Mouse (Mus musculus) lung, postnatal 0 days (tissue): Measurements from ENCODE around the gene Rps6ka1.

Experiments
- CTCF ChIP-seq: IDR thresholded peaks from 2 replicates; pipeline ENCODE4 v1.5.1; 2016; ENCODE audit warnings: antibody characterized with exemption, mild to moderate bottlenecking
- EP300 ChIP-seq: IDR thresholded peaks from 2 replicates; pipeline ENCODE4 v1.6.1; 2016; ENCODE audit warnings: antibody characterized with exemption, mild to moderate bottlenecking, control low read depth

DNA sequence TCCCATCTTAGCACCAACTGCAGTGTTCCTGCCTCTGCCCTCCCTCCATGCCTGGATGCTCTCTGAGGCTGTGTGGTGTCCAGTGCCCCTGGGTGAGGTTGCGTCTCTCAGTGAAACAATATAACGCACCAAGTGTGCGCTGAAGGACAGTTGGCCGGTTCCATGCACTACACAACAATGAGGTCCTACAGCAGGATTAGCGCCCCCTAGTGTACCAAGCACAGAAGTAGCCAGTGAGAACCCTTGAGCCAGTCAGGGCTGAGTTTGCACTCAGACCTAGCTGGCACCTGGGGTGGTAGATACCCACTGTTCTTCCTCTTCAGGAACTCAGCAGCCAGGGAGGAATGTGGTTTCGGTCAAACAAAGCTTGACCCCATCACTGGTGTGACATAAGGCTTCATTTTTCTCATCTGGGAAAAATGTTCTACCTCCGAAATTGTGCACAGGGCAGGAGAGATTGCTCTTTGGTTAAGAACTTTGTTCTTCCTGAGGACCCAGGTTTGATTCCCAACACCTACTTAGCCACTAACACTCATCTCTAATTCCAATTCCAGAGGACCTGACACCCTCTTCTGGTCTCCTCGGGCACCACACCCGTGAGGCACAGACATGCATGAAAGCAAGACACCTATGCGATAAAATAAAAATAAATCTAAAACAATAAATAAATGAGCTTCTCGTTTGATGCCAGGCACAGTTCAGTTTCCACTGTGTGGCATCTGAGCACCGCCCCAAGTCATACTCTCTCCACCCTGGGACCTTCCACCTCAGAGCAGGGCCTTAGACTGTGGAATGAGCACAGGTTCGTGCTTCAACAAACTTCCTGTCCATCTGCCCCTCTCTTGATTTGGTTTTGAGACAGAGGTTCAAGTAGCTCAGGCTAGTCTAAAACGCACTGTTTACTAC is 9.5 kb downstream of the Rps6ka1 start:
- TF ChIP-seq CTCF: peak; percentile 69
- TF ChIP-seq EP300: no peak
